Mouse (Mus musculus) embryonic facial prominence, embryonic 13.5 days (tissue): ENCODE measurements at regions not wholly inside any gene's neighbourhood (a gene's known extent, or its start where the extent isn't known, plus 50 kb on each side); places are given as distances from the start of the nearest gene placed in this dataset.

Experiments used
- ATAC-seq: fragments of 200-750 bp; cut with Nextera tagmentation; 2 replicates; pipeline ENCODE4 v1.8.0; 2017; ENCODE audit warnings: low read depth; ENCODE audit not compliant: insufficient number of reproducible peaks, insufficient read depth, low FRiP score, low TSS enrichment
- H3K27ac ChIP-seq: fragments of 300-500 bp; sonication (generic); 2 replicates; pipeline ENCODE4 v1.5.1; 2015; ENCODE audit warnings: moderate library complexity, mild to moderate bottlenecking, inconsistent platforms
- H3K27me3 ChIP-seq: fragments of 300-500 bp; sonication (generic); 2 replicates; pipeline ENCODE4 v1.6.1; 2015; ENCODE audit warnings: mild to moderate bottlenecking, inconsistent platforms
- H3K36me3 ChIP-seq: fragments of 300-500 bp; sonication (generic); 2 replicates; pipeline ENCODE4 v1.6.1; 2015; ENCODE audit warnings: mild to moderate bottlenecking, inconsistent platforms
- H3K4me1 ChIP-seq: fragments of 300-500 bp; sonication (generic); 2 replicates; pipeline ENCODE4 v1.6.1; 2015; ENCODE audit warnings: inconsistent platforms
- H3K4me2 ChIP-seq: fragments of 300-500 bp; sonication (generic); 2 replicates; pipeline ENCODE4 v1.6.1; 2015; ENCODE audit warnings: moderate library complexity, mild to moderate bottlenecking, inconsistent platforms
- H3K4me3 ChIP-seq: fragments of 300-500 bp; sonication (generic); 2 replicates; pipeline ENCODE4 v1.5.1; 2015; ENCODE audit warnings: mild to moderate bottlenecking, inconsistent platforms
- H3K9ac ChIP-seq: fragments of 300-500 bp; sonication (generic); 2 replicates; pipeline ENCODE4 v1.6.1; 2015; ENCODE audit warnings: mild to moderate bottlenecking, inconsistent platforms
- H3K9me3 ChIP-seq: fragments of 300-500 bp; sonication (generic); 2 replicates; pipeline ENCODE4 v1.6.1; 2016; ENCODE audit warnings: inconsistent platforms
- WGBS: fragments of 180-500 bp; shearing (Covaris S2); methylation state at CpG from one replicate; pipeline ENCODE4 v1.1.7; 2015; ENCODE audit warnings: mixed read lengths; 5-methylcytosine and 5-hydroxymethylcytosine counted together

- no peak overlapping the region for H3K9ac ChIP-seq
- no peak overlapping the region for H3K4me2 ChIP-seq
- no peaks in the 10 kb centered on the region for H3K4me1 ChIP-seq
- H3K9me3 ChIP-seq, result no peaks in the 10 kb centered on the region
- H3K36me3 ChIP-seq, result no peaks in the 10 kb centered on the region
- H3K4me3 ChIP-seq, result no peak overlapping the region
- H3K27me3 ChIP-seq, result no peaks in the 10 kb centered on the region
- WGBS, result 75% methylated on average over 5 of the region's 5 CpGs
- ATAC-seq, result no peak
- H3K27ac ChIP-seq, result no peak overlapping the region
Measured at GRCm38 (mm10) chr12:109272101-109272500, 180.5 kb upstream of the Dlk1 start.

GRCm38 (mm10) chr12:109314850-109315249 lies 137.8 kb upstream of the Dlk1 start:
- Histone ChIP-seq H3K4me2 (no peak overlapping the region), H3K9me3 (no peaks in the 10 kb centered on the region), H3K27ac (no peak overlapping the region), H3K9ac (no peak overlapping the region), H3K4me1 (no peaks in the 10 kb centered on the region), H3K36me3 (no peaks in the 10 kb centered on the region), H3K4me3 (no peak overlapping the region), H3K27me3 (no peaks in the 10 kb centered on the region)
- 24% methylated on average over 6 of the region's 6 CpGs for WGBS
- no peak for ATAC-seq

- ATAC-seq, result no peak
- no peaks in the 10 kb centered on the region for H3K36me3 ChIP-seq
- H3K9me3 ChIP-seq, result no peaks in the 10 kb centered on the region
- WGBS, result 46% methylated on average over 11 of the region's 11 CpGs
- H3K27me3 ChIP-seq, result no peaks in the 10 kb centered on the region
- H3K9ac ChIP-seq, result no peak overlapping the region
- H3K27ac ChIP-seq, result no peak overlapping the region
- no peaks in the 10 kb centered on the region for H3K4me1 ChIP-seq
- no peak overlapping the region for H3K4me2 ChIP-seq
- no peak overlapping the region for H3K4me3 ChIP-seq
Measured at GRCm38 (mm10) chr12:109325986-109326385, 126.6 kb upstream of the Dlk1 start.

GRCm38 (mm10) chr12:109371327-109371726 lies 81.3 kb upstream of the Dlk1 start:
- H3K36me3 ChIP-seq, result no peaks in the 10 kb centered on the region
- 76% methylated on average over 2 of the region's 2 CpGs for WGBS
- H3K27ac ChIP-seq, result no peak overlapping the region
- H3K27me3 ChIP-seq, result no peaks in the 10 kb centered on the region
- H3K9me3 ChIP-seq, result no peaks in the 10 kb centered on the region
- no peaks in the 10 kb centered on the region for H3K4me1 ChIP-seq
- no peak overlapping the region for H3K4me2 ChIP-seq
- H3K4me3 ChIP-seq, result no peak overlapping the region
- no peak for ATAC-seq
- H3K9ac ChIP-seq, result no peak overlapping the region

GRCm38 (mm10) chr12:109385794-109386193 lies 66.8 kb upstream of the Dlk1 start:
- no peak overlapping the region for H3K4me2 ChIP-seq
- no peaks in the 10 kb centered on the region; the same call in 1 of the 2 replicates for H3K27me3 ChIP-seq
- no peaks in the 10 kb centered on the region for H3K36me3 ChIP-seq
- no peak for ATAC-seq
- H3K4me1 ChIP-seq, result no peaks in the 10 kb centered on the region
- H3K27ac ChIP-seq, result no peak overlapping the region
- no peak overlapping the region for H3K4me3 ChIP-seq
- H3K9me3 ChIP-seq, result peaks cover 7% of the 10 kb centered on the region
- WGBS, result 78% methylated on average over 5 of the region's 5 CpGs
- no peak overlapping the region for H3K9ac ChIP-seq

GRCm38 (mm10) chr12:109388791-109389190 lies 63.8 kb upstream of the Dlk1 start:
- H3K36me3 ChIP-seq, result no peaks in the 10 kb centered on the region
- no peak overlapping the region for H3K27ac ChIP-seq
- H3K9ac ChIP-seq, result no peak overlapping the region
- ATAC-seq, result no peak
- 52% methylated on average over 7 of the region's 7 CpGs for WGBS
- H3K4me2 ChIP-seq, result no peak overlapping the region
- peaks cover 11% of the 10 kb centered on the region for H3K27me3 ChIP-seq
- H3K9me3 ChIP-seq, result no peaks in the 10 kb centered on the region
- H3K4me1 ChIP-seq, result peaks cover 8% of the 10 kb centered on the region
- no peak overlapping the region for H3K4me3 ChIP-seq

- H3K4me1 ChIP-seq, result peaks cover 13% of the 10 kb centered on the region
- peaks cover 19% of the 10 kb centered on the region for H3K27me3 ChIP-seq
- no peak overlapping the region for H3K4me2 ChIP-seq
- H3K9ac ChIP-seq, result no peak overlapping the region
- H3K4me3 ChIP-seq, result no peak overlapping the region
- H3K27ac ChIP-seq, result no peak overlapping the region
- no peak for ATAC-seq
- H3K9me3 ChIP-seq, result no peaks in the 10 kb centered on the region
- H3K36me3 ChIP-seq, result no peaks in the 10 kb centered on the region
- WGBS, result 93% methylated on average over 12 of the region's 12 CpGs
Measured at GRCm38 (mm10) chr12:109390388-109390920, 62.2 kb upstream of the Dlk1 start.

GRCm38 (mm10) chr12:109390978-109391377 lies 61.6 kb upstream of the Dlk1 start:
- no peak for ATAC-seq
- Histone ChIP-seq H3K36me3 (no peaks in the 10 kb centered on the region), H3K9ac (no peak overlapping the region), H3K4me2 (no peak overlapping the region), H3K27me3 (peaks cover 19% of the 10 kb centered on the region), H3K4me3 (no peak overlapping the region), H3K9me3 (no peaks in the 10 kb centered on the region), H3K27ac (no peak overlapping the region), H3K4me1 (peaks cover 13% of the 10 kb centered on the region)
- WGBS, result 72% methylated on average over 8 of the region's 8 CpGs

- no peak for ATAC-seq
- no peaks in the 10 kb centered on the region for H3K36me3 ChIP-seq
- H3K27ac ChIP-seq, result no peak overlapping the region
- H3K4me2 ChIP-seq, result peak overlapping the region; percentile 48
- H3K9me3 ChIP-seq, result no peaks in the 10 kb centered on the region
- H3K9ac ChIP-seq, result no peak overlapping the region
- H3K27me3 ChIP-seq, result peaks cover 23% of the 10 kb centered on the region
- whole genome bisulfite sequencing, result 39% methylated on average over 8 of the region's 8 CpGs
- H3K4me3 ChIP-seq, result no peak overlapping the region
- peaks cover 25% of the 10 kb centered on the region for H3K4me1 ChIP-seq
Measured at GRCm38 (mm10) chr12:109393326-109393725, 59.3 kb upstream of the Dlk1 start.

- H3K27ac ChIP-seq, result no peak overlapping the region
- no peak overlapping the region for H3K9ac ChIP-seq
- peaks cover 23% of the 10 kb centered on the region for H3K27me3 ChIP-seq
- WGBS, result 5% methylated on average over 15 of the region's 15 CpGs
- no peak overlapping the region for H3K4me3 ChIP-seq
- no peaks in the 10 kb centered on the region for H3K9me3 ChIP-seq
- ATAC-seq, result no peak
- peak overlapping the region; percentile 48 for H3K4me2 ChIP-seq
- peaks cover 28% of the 10 kb centered on the region for H3K4me1 ChIP-seq
- H3K36me3 ChIP-seq, result no peaks in the 10 kb centered on the region
Measured at GRCm38 (mm10) chr12:109393795-109394194, 58.8 kb upstream of the Dlk1 start.

- 24% methylated on average over 11 of the region's 11 CpGs for WGBS
Measured at GRCm38 (mm10) chr12:109394396-109394795, 58.2 kb upstream of the Dlk1 start.

GRCm38 (mm10) chr12:109396614-109397013 lies 56.0 kb upstream of the Dlk1 start:
- H3K4me1 ChIP-seq, result peaks cover 56% of the 10 kb centered on the region
- H3K4me3 ChIP-seq, result no peak overlapping the region
- no peak for ATAC-seq
- H3K9ac ChIP-seq, result no peak overlapping the region
- no peak overlapping the region for H3K4me2 ChIP-seq
- WGBS, result 85% methylated on average over 6 of the region's 6 CpGs
- no peaks in the 10 kb centered on the region for H3K36me3 ChIP-seq
- H3K9me3 ChIP-seq, result no peaks in the 10 kb centered on the region
- H3K27me3 ChIP-seq, result peaks cover 23% of the 10 kb centered on the region
- H3K27ac ChIP-seq, result no peak overlapping the region

More at GRCm38 (mm10) chr12:109394396-109394795, 58.2 kb upstream of the Dlk1 start:
- Histone ChIP-seq H3K27me3 (peaks cover 23% of the 10 kb centered on the region), H3K36me3 (no peaks in the 10 kb centered on the region), H3K4me1 (peaks cover 34% of the 10 kb centered on the region), H3K4me3 (no peak overlapping the region), H3K9ac (no peak overlapping the region), H3K9me3 (no peaks in the 10 kb centered on the region), H3K27ac (no peak overlapping the region), H3K4me2 (no peak overlapping the region)
- no peak for ATAC-seq
